Mouse (Mus musculus): ENCODE measurements around the gene Pappa.
A peak's percentile ranks its signal among the peaks of the same experiment; 100 is the strongest.

Gene Pappa

GRCm38 (mm10) chr4:65166288-65166835 lies 42.4 kb downstream of the Pappa start:
- no peak for DNase-seq (ENCODE audit: low spot score in 2 of 2)

GRCm38 (mm10) chr4:65174505-65174904 lies 50.5 kb downstream of the Pappa start:
- DNase-seq (ENCODE audit: low spot score in 2 of 2), result no peak

GRCm38 (mm10) chr4:65178146-65178545 lies 54.2 kb downstream of the Pappa start:
- DNase-seq (ENCODE audit: low spot score in 2 of 2), result no peak

- DNase-seq (ENCODE audit: low spot score in 2 of 2), result no peak
These were observed 63.3 kb downstream of the Pappa start for GRCm38 (mm10) chr4:65187236-65187635.

DNA sequence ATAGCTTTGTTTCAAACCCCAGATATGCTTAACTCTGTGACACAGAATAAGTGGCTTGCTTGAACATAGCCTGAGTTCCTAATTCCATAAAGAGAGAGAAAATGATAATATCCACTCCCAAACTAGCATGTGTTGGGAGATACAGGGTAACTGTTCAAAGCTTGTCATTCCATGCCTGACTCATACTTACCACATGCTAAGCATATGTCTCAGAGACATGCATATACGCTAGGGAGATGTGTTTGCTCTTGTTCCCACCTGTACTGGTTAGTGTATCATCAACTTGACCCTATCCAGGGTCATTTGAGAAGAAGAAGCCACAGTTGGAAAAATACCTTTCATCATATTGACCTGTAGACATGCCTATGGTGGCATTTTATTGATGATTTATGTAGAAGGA lies 63.7 kb downstream of the Pappa start:
- DNase-seq (ENCODE audit: low spot score in 2 of 2), result no peak

DNA sequence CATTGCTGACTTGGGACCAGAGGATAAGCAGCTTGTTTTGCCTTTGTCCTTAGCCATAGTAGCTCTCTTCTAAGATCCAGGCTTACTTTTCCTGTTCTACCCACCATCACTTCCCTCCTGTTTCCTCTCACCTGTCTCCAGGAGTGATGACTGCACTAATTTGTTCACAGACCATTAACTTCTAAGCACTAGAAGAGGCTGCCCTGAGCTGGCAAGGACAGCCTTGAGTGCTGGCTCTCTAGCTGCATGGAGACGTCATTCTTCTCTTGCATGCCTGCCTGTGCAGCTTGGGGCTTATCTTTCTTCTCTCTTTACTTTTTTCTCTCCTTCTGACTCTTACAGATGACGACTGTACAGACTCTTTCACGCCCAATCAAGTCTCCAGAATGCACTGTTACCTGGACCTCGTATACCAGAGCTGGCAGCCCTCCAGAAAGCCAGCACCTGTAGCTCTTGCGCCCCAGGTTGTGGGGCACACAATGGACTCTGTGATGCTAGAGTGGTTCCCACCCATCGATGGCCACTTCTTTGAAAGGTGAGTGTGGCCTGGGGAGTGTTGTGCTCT lies 65.0 kb downstream of the Pappa start:
- no peak for DNase-seq (ENCODE audit: low spot score in 2 of 2)

DNA sequence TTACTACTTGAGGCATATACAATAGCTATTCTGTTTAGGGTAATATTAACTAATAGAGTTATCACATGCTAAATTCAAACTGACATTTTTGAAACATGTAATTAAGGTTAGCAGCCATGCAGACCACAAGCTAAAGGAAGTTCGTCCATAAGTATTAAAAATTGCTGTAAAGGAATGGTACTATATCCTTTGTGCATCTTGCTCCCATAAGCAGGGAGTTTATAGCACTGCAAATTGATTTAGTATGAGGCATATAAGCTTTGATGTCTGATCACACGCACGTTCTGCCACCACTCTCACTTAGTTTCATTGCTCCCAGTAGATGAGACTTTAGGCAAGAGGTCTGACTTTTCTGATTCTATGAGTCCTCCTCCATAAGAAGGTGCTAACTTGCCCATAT lies 68.8 kb downstream of the Pappa start:
- DNase-seq (ENCODE audit: low spot score in 2 of 2), result no peak

DNA sequence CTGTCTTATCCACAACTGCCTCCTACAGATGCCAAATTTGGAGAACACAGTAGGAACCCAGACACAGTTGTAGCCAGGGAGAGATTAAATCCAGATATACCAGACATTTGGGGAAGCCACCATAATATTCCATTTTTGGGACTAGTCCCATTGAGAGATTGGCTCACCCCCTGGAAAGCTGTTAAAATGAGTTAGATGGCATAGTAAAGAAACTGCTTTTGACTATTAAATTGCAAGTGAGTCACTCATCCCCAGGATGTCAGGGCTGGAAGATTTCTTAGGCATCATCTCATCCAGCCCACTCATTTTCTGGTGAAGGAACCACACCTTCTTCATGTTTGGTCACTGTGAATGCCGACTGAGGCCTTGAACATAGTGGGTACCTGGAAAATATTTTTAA lies 72.0 kb downstream of the Pappa start:
- no peak for DNase-seq (ENCODE audit: low spot score in 2 of 2)

DNA sequence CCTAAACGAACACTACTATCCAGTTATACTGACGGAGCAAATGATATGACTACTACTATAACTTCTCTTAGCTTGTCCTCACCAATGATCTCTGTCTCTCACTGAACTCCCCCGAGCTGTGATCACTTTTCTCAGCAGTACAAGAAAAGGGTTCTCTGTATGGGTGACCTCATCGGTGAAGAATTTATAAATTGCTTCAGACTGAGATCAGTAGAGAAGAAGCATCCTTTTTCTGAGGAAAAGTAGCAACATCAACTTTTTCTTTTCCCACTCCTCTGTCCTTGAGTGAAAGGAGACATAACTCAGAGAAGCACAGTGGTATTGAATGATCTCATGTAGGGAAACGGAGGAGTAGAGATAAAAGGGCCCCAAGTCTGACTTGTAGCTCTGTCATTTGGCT lies 79.7 kb downstream of the Pappa start:
- DNase-seq (ENCODE audit: low spot score in 2 of 2), result no peak

DNA sequence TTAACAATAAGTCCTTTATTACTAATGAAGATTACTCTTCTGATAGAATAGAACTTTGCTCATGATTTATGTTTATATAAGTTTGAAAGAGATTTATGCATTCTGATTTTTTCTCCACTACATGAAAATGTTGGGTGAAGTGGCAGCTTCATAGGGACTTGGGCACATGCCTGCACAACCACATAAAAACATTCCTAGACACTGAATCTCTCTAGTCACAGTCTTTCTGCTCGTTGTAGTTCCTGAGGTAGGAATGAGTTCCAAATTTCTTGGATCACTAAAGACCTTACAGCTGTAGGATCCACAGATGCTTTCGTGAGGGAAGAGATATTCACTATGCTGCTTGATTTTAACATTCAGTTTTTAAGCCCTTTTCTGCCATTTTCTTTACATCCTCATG lies 81.5 kb downstream of the Pappa start:
- DNase-seq (ENCODE audit: low spot score in 2 of 2), result no peak

GRCm38 (mm10) chr4:65209369-65210015 lies 85.5 kb downstream of the Pappa start:
- DNase-seq (ENCODE audit: low spot score in 2 of 2), result no peak

GRCm38 (mm10) chr4:65216682-65217081 lies 92.7 kb downstream of the Pappa start:
- DNase-seq (ENCODE audit: low spot score in 2 of 2), result no peak

DNA sequence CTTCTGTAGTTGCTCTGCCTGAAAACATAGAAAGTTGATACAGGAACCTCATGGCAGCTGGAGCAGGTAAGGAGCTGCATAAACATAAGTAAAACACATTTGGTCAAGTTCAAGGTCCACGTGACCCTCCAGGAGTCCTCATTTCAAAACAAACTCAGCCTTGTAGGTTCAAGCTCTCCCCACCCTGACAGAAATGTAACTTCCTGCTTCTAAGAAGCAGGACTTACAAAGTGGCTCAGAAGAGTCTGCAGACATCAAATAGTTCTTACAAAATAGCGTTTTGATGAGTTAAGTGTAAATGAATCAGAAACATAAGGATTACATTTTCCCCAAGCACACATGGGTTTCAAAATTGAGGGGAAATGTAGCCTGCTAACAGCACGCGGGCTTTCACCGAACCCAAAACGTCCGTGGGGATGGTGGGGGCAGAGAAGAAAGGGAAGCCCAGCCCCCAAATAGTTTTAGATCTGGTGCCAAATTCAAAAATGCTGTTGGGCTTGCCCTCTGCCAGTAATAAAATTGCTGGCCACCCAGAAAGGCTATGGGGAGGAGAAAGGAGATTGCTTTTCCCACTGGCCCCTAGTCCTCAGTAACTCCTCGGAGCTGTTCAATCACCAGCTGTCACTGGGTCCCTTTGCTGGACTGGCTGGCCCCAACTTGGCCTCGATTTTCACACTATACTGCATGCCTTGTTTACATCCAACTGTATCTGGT lies 93.8 kb downstream of the Pappa start:
- DNase-seq (ENCODE audit: low spot score in 2 of 2), result peak in 1 of 2 experiments; percentile 8

DNA sequence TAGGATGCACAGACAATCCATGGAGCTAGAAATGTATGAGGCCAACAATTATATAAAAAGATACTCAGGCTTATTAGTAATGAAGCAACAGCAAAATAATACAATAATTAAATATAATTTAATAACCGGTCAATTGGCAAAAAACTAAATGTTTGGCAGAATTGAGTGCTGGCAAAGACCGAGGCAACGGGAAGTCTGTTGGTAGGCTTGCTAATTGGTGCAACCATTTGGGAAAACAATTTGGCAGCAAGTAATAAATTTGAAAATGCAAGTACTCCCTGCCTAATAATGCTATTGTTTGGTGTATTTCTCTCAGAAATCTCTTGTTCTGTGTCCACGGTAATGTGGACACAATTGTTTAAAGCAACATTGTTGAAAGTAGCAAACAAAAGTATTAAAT lies 99.9 kb downstream of the Pappa start:
- DNase-seq (ENCODE audit: low spot score in 2 of 2), result no peak

GRCm38 (mm10) chr4:65238540-65238998 lies 114.6 kb downstream of the Pappa start:
- no peak for DNase-seq (ENCODE audit: low spot score in 2 of 2)

- no peak for DNase-seq (ENCODE audit: low spot score in 2 of 2)
These were observed 118.5 kb downstream of the Pappa start for GRCm38 (mm10) chr4:65242434-65242931.

GRCm38 (mm10) chr4:65243245-65243644 lies 119.3 kb downstream of the Pappa start:
- no peak for DNase-seq (ENCODE audit: low spot score in 2 of 2)

- DNase-seq (ENCODE audit: low spot score in 2 of 2), result no peak
These were observed 121.0 kb downstream of the Pappa start for GRCm38 (mm10) chr4:65245015-65245414.

DNA sequence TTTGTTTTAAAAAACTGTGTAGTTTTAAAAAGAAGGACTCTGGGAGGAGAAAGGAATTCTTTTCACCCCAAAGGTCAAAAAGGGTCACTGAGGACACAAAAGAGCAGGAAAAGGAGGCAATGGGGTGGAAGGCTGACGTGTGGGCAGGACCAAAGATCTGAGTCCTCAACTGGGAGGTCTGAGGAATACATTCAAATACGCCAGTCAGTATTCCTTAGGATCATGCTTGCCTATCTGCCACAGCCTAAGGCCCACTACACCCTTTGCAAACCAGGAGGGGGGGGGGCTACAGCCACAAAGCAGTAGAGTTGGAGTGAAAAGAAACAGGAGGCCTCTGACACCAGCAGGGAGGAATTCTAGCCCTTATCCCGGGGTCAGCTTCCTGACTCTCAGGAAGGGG lies 121.5 kb downstream of the Pappa start:
- DNase-seq (ENCODE audit: low spot score in 2 of 2), result no peak

GRCm38 (mm10) chr4:65252193-65252592 lies 128.2 kb downstream of the Pappa start:
- no peak for DNase-seq (ENCODE audit: low spot score in 2 of 2)

DNA sequence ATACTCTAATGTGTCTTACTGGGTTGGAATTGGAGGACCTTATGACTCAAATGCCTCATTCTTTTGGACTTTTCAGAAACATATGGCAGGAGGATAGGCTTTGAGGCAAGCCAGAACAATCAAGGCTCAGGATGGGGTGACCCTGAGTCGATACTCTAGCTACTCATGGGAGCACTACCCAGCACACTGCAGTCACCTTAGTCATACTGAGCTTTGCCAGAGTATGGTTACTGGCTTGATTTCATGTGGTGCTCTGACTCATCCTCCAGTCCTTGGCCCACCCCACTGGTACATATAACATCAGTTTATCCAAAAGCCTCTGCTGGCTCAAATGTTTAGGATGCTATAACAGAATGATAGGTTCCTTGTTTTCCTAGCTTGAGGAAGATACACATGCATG lies 130.1 kb downstream of the Pappa start:
- no peak for DNase-seq (ENCODE audit: low spot score in 2 of 2)

DNA sequence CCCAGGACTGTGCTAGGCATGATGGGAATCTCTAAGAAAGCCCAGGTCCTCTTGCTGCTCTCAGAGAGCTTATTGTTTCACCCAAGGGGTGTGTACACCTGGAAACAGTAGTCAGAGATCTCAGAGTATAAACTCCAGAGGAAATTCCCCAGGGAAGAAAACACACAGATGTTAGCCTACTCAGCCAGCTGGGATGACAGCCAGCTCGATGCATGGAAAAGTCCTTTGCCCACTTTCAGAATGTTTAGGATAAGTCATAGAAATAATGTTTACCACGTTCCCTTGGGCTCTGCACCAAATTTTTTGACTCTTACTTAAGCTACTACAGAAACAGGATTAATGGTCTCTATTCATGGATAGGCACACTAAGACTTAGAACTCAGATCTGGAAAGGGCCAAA lies 143.1 kb downstream of the Pappa start:
- no peak for DNase-seq (ENCODE audit: low spot score in 2 of 2)

DNA sequence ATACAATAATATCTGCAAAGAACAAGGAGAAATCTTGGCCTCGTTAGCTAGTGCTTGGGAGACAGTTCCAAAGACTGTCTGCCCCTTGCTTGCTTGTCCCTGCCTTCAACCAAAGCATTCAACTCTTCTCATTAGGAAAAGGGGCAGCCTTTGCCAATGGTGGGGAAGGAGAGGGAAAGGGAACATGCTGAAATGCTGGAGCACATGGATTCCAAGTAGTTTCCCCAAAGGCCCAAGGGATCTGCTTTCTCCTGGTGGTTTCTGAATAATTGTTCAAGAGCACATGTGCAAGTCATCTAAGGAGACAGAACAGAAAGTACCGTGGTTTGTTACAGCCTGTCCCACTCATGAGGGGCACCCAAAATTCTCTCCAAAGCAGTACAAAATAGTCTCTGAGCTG lies 146.0 kb downstream of the Pappa start:
- DNase-seq (ENCODE audit: low spot score in 2 of 2), result no peak
